Mouse (Mus musculus) lung, postnatal 0 days (tissue): Measurements from ENCODE around the gene Ppfia3.

Experiments used
- CTCF ChIP-seq: IDR thresholded peaks from 2 replicates; pipeline ENCODE4 v1.5.1; 2016; ENCODE audit warnings: antibody characterized with exemption, mild to moderate bottlenecking
- EP300 ChIP-seq: IDR thresholded peaks from 2 replicates; pipeline ENCODE4 v1.6.1; 2016; ENCODE audit warnings: antibody characterized with exemption, mild to moderate bottlenecking, control low read depth

GRCm38 (mm10) chr7:45409497-45410163 is 42.8 kb upstream of the Ppfia3 start:
- TF ChIP-seq CTCF (no peak), EP300 (no peak)
